Mouse (Mus musculus): ENCODE results near the gene Map4k2. TPM values are rescaled to one million over a fixed set of nuclear protein-coding genes. Genes with fewer than 3 reads are reported as not detected.

The Map4k2 gene
- total and polyA plus RNA-seq, 3 experiments, result 55.5 to 119 (median 95.2) TPM

DNA sequence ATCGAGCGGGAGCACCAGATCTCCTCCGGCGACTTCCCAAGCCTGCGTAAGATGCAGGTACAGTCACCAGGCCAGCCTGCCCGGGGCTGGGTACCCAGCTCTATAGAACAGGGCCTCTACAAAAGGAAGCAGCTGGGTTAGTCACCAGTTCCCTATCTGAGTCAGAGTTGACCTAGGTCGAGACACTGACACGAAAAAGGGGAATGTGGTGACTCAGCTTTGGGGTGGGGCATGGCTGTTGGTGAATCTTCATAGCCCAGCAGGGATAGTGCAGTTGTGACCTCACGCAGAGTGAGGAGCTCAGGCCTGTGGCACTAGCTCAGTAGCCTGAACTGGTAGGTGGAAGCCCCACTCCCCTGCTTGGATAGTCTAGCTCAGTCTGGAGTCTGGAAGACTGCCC, 43.3 kb upstream of the Map4k2 start (continued):
- peak; percentile 92 for TF ChIP-seq MEF2A (IDR thresholded peaks at IDR 0.05; ENCODE audit: borderline replicate concordance, low read depth, low read length)
- no peak for TF ChIP-seq ZC3H11A (IDR thresholded peaks at IDR 0.05; ENCODE audit: low read depth, low read length)
- no peak for TF ChIP-seq CTCF (conservative IDR thresholded peaks at IDR 0.05 in 1 of 2, IDR thresholded peaks at IDR 0.05 in 1 of 2; ENCODE audit: low read depth in 2 of 2, low read length in 2 of 2)
- no peak for TF ChIP-seq ZNF384 (IDR thresholded peaks at IDR 0.05; ENCODE audit: low read depth, low read length)
- TF ChIP-seq POLR2A (IDR thresholded peaks at IDR 0.05; ENCODE audit: low read depth, low read length), result peak; percentile 85
- peak; percentile 99 for TF ChIP-seq EP300 (IDR thresholded peaks at IDR 0.05; ENCODE audit: low read length)
- TF ChIP-seq USF1 (IDR thresholded peaks at IDR 0.05; ENCODE audit: low read depth, low read length), result no peak
- no peak for TF ChIP-seq ZMIZ1 (IDR thresholded peaks at IDR 0.05; ENCODE audit: low read depth, low read length)
- peak; percentile 96 for TF ChIP-seq MAFK (IDR thresholded peaks at IDR 0.05; ENCODE audit: insufficient replicate concordance, low read length)
- TF ChIP-seq NRF1 (IDR thresholded peaks at IDR 0.05; ENCODE audit: low read depth, low read length), result peak; percentile 46
- no peak for TF ChIP-seq CHD1 (IDR thresholded peaks at IDR 0.05; ENCODE audit: low read depth, low read length)
- peak; percentile 39; the same call in 1 of the 2 replicates for TF ChIP-seq RCOR1 (conservative IDR thresholded peaks at IDR 0.05; ENCODE audit: low read depth, low read length)
- TF ChIP-seq KAT2A (IDR thresholded peaks at IDR 0.05; ENCODE audit: insufficient replicate concordance, low read length), result no peak
- TF ChIP-seq UBTF (IDR thresholded peaks at IDR 0.05; ENCODE audit: low read depth, low read length), result peak; percentile 76; the same call in 1 of the 2 replicates
- TF ChIP-seq USF2 (conservative IDR thresholded peaks at IDR 0.05; ENCODE audit: low read depth, low read length), result no peak
- TF ChIP-seq BHLHE40 (IDR thresholded peaks at IDR 0.05; ENCODE audit: low read depth, low read length), result peak; percentile 94
- peak; percentile 99 for TF ChIP-seq TCF12 (IDR thresholded peaks at IDR 0.05; ENCODE audit: low read depth, low read length)
- 0 out of 2 replicates have a peak, but pooled peaks have one; percentile 34 for TF ChIP-seq ELF1 (IDR thresholded peaks at IDR 0.05; ENCODE audit: low read depth, low read length)

GRCm38 (mm10) chr19:6299003-6299402, 41.9 kb upstream of the Map4k2 start:
- Histone ChIP-seq H3K9me3 (replicated peaks; ENCODE audit: low read length) (no peaks in the 10 kb centered on the region), H3K4me2 (ENCODE audit: insufficient read depth, low read depth, poor library complexity, severe bottlenecking) (peak overlapping the region; percentile 71), H3K9ac (ENCODE audit: insufficient read depth, low read depth) (peak overlapping the region; percentile 60), H3K79me2 (replicated peaks; ENCODE audit: control insufficient read depth, extremely low read depth, insufficient read depth, poor library complexity, severe bottlenecking) (peaks cover 41% of the 10 kb centered on the region), H3K27ac (ENCODE audit: insufficient read depth, low read depth) (peak overlapping the region; percentile 99), H3K27me3 (replicated peaks) (no peaks in the 10 kb centered on the region), H3K36me3 (replicated peaks in 1 of 2; ENCODE audit: control insufficient read depth in 1 of 2, insufficient read depth in 1 of 2, low read length in 1 of 2) (peaks cover 62 to 77% of the 10 kb centered on the region in 2 experiments), H3K4me3 (replicated peaks in 1 of 3; ENCODE audit: low read depth in 2 of 3, low read length in 2 of 3, poor library complexity in 1 of 3) (peak overlapping the region; percentile 6 to 51 (median 21)), H3K4me1 (ENCODE audit: control insufficient read depth in 1 of 2, insufficient read depth in 2 of 2) (peaks cover 71 to 98% of the 10 kb centered on the region in 2 experiments)
- in situ Hi-C loops (cut with MboI; ENCODE audit: low pct_ligation_motif_present, low pct_unique_long_range_greater_than_20kb, low sequenced_read_pairs) (no loop called here), dilution Hi-C loops (cut with MboI; ENCODE audit: extremely low pct_ligation_motif_present, extremely low pct_unique_long_range_greater_than_20kb, low sequenced_read_pairs) (no loop called here)
- no peak for DNase-seq (ENCODE audit: extremely low read depth)
- TF ChIP-seq MYC (IDR thresholded peaks at IDR 0.05; ENCODE audit: low read depth, low read length) (no peak), NRF1 (IDR thresholded peaks at IDR 0.05; ENCODE audit: low read depth, low read length) (no peak), ETS1 (conservative IDR thresholded peaks at IDR 0.05; ENCODE audit: low read depth, low read length) (peak; percentile 12; the same call in 1 of the 2 replicates), ZMIZ1 (IDR thresholded peaks at IDR 0.05; ENCODE audit: low read depth, low read length) (peak; percentile 36; the same call in 1 of the 2 replicates), CHD1 (IDR thresholded peaks at IDR 0.05; ENCODE audit: low read depth, low read length) (peak; percentile 85; the same call in 1 of the 2 replicates), MXI1 (IDR thresholded peaks at IDR 0.05; ENCODE audit: low read depth, low read length) (0 out of 2 replicates have a peak, but pooled peaks have one; percentile 18), MAZ (IDR thresholded peaks at IDR 0.05; ENCODE audit: low read depth, low read length) (no peak), SIN3A (IDR thresholded peaks at IDR 0.05; ENCODE audit: low read length) (peak; percentile 47; the same call in 1 of the 2 replicates)
